Mouse (Mus musculus) common myeloid progenitor, adult 5-6 weeks (primary cell): ENCODE data around the gene Tmem176b. TPM values are rescaled to one million over a fixed set of nuclear protein-coding genes. Genes with fewer than 3 reads are reported as not detected.
"Not testable (repeated sequence)": the region's sequence is repeated elsewhere in the genome, so short reads cannot be mapped to it uniquely, and the experiment has no call there.

Experiments
- ATAC-seq: replicated peaks from 2 replicates; pipeline ENCODE4 v1.8.0; 2016; ENCODE audit warnings: low read depth, mild to moderate bottlenecking, moderate TSS enrichment, inconsistent platforms; ENCODE audit not compliant: poor library complexity, severe bottlenecking
- total RNA-seq: library from RNA; stranded (forward); fragments of 200-1000, 187-1606 nt; gene quantifications from 2 replicates; pipeline ENCODE4 v1.2.3, GENCODE M21; 2017

Gene Tmem176b
- total RNA-seq, 1 experiment from 2014 or later = 137 TPM

GRCm38 (mm10) chr6:48845086-48845485 is 3.8 kb upstream of the Tmem176b start:
- ATAC-seq = no peak

GRCm38 (mm10) chr6:48842111-48842842 is 981 bp upstream of the Tmem176b start:
- peak; percentile 24; the same call in 1 of the 2 replicates for ATAC-seq

- peak; percentile 19 for ATAC-seq
Measured at GRCm38 (mm10) chr6:48840371-48840969, 826 bp downstream of the Tmem176b start, which contains the start of gene Tmem176a. TSS of gene Tmem176a (plus strand) at chr6:48840919.

GRCm38 (mm10) chr6:48838321-48839080 is 2.8 kb downstream of the Tmem176b start:
- ATAC-seq = no peak

GRCm38 (mm10) chr6:48837516-48837915 is 3.8 kb downstream of the Tmem176b start:
- no peak for ATAC-seq

- no peak for ATAC-seq
Measured at GRCm38 (mm10) chr6:48836146-48836545, 5.2 kb downstream of the Tmem176b start.

- no peak for ATAC-seq
Measured at GRCm38 (mm10) chr6:48835241-48835640, 6.1 kb downstream of the Tmem176b start.

- ATAC-seq = no peak
Measured at GRCm38 (mm10) chr6:48833515-48833914, 7.8 kb downstream of the Tmem176b start.

- ATAC-seq = peak; percentile 74
Measured at GRCm38 (mm10) chr6:48832426-48832825, 8.9 kb downstream of the Tmem176b start.

GRCm38 (mm10) chr6:48831141-48831540 is 10.2 kb downstream of the Tmem176b start:
- ATAC-seq = no peak

- ATAC-seq = no peak
Measured at GRCm38 (mm10) chr6:48830241-48830640, 11.1 kb downstream of the Tmem176b start.

GRCm38 (mm10) chr6:48829651-48830050 is 11.6 kb downstream of the Tmem176b start:
- ATAC-seq = 0 out of 2 replicates have a peak, but pooled peaks have one; percentile 26

GRCm38 (mm10) chr6:48828976-48829375 is 12.3 kb downstream of the Tmem176b start:
- no peak for ATAC-seq

- ATAC-seq = no peak
Measured at GRCm38 (mm10) chr6:48825016-48825415, 16.3 kb downstream of the Tmem176b start.

- not testable (repeated sequence) for ATAC-seq
Measured at GRCm38 (mm10) chr6:48821991-48822785, 19.1 kb downstream of the Tmem176b start.

- peak; percentile 100 for ATAC-seq
Measured at GRCm38 (mm10) chr6:48817815-48818214, 23.5 kb downstream of the Tmem176b start.

GRCm38 (mm10) chr6:48815013-48815412 is 26.3 kb downstream of the Tmem176b start:
- ATAC-seq = no peak

- no peak for ATAC-seq
Measured at GRCm38 (mm10) chr6:48809494-48810219, 31.6 kb downstream of the Tmem176b start.

- no peak for ATAC-seq
Measured at GRCm38 (mm10) chr6:48806746-48807145, 34.5 kb downstream of the Tmem176b start.
